Mouse (Mus musculus): ENCODE measurements at regions not wholly inside any gene's neighbourhood (a gene's known extent, or its start where the extent isn't known, plus 50 kb on each side); places are given as distances from the start of the nearest gene placed in this dataset.
A peak's percentile ranks its signal among the peaks of the same experiment; 100 is the strongest.

- no peak for DNase-seq (ENCODE audit: low spot score)
- H3K9ac ChIP-seq (replicated peaks; ENCODE audit: low read length), result no peak overlapping the region
- no peak overlapping the region for H3K27ac ChIP-seq
- ATAC-seq, result no peak
- no peaks in the 10 kb centered on the region for H3K27me3 ChIP-seq (ENCODE audit: insufficient read depth, low read length)
- no peaks in the 10 kb centered on the region for H3K36me3 ChIP-seq (ENCODE audit: insufficient read depth, low read length)
- no peaks in the 10 kb centered on the region for H3K4me1 ChIP-seq (ENCODE audit: insufficient read depth, low read length)
- no peak overlapping the region for H3K4me3 ChIP-seq (ENCODE audit: low read length)
- H3K4me2 ChIP-seq (ENCODE audit: low read depth, low read length), result no peak overlapping the region
- H3K9me3 ChIP-seq (ENCODE audit: low read length), result no peaks in the 10 kb centered on the region
- 55% methylated on average over 7 of the region's 7 CpGs for WGBS
- TF ChIP-seq CTCF (IDR thresholded peaks at IDR 0.05; ENCODE audit: low read depth), result no peak
Measured at GRCm38 (mm10) chr13:101464928-101465747, 302.9 kb downstream of the Pik3r1 start.

GRCm38 (mm10) chr13:101456926-101457325 is 311.1 kb downstream of the Pik3r1 start:
- Histone ChIP-seq H3K9ac (replicated peaks; ENCODE audit: low read length) (no peak overlapping the region), H3K27ac (no peak overlapping the region), H3K27me3 (ENCODE audit: insufficient read depth, low read length) (no peaks in the 10 kb centered on the region), H3K9me3 (ENCODE audit: low read length) (no peaks in the 10 kb centered on the region), H3K36me3 (ENCODE audit: insufficient read depth, low read length) (no peaks in the 10 kb centered on the region), H3K4me1 (ENCODE audit: insufficient read depth, low read length) (no peaks in the 10 kb centered on the region), H3K4me3 (ENCODE audit: low read length) (no peak overlapping the region), H3K4me2 (ENCODE audit: low read depth, low read length) (no peak overlapping the region)
- no peak for TF ChIP-seq CTCF (IDR thresholded peaks at IDR 0.05; ENCODE audit: low read depth)
- ATAC-seq, result no peak
- WGBS, result 59% methylated on average over 2 of the region's 2 CpGs
- DNase-seq (ENCODE audit: low spot score), result no peak

GRCm38 (mm10) chr13:101454276-101454675 is 313.7 kb downstream of the Pik3r1 start:
- TF ChIP-seq CTCF (IDR thresholded peaks at IDR 0.05; ENCODE audit: low read depth), result no peak
- Histone ChIP-seq H3K9me3 (ENCODE audit: low read length) (no peaks in the 10 kb centered on the region), H3K36me3 (ENCODE audit: insufficient read depth, low read length) (no peaks in the 10 kb centered on the region), H3K4me1 (ENCODE audit: insufficient read depth, low read length) (no peaks in the 10 kb centered on the region), H3K27ac (no peak overlapping the region), H3K4me3 (ENCODE audit: low read length) (no peak overlapping the region), H3K27me3 (ENCODE audit: insufficient read depth, low read length) (no peaks in the 10 kb centered on the region), H3K9ac (replicated peaks; ENCODE audit: low read length) (no peak overlapping the region), H3K4me2 (ENCODE audit: low read depth, low read length) (no peak overlapping the region)
- ATAC-seq, result no peak
- no peak for DNase-seq (ENCODE audit: low spot score)

GRCm38 (mm10) chr13:101450501-101450900 is 317.5 kb downstream of the Pik3r1 start:
- Histone ChIP-seq H3K4me3 (ENCODE audit: low read length) (no peak overlapping the region), H3K27ac (no peak overlapping the region), H3K36me3 (ENCODE audit: insufficient read depth, low read length) (no peaks in the 10 kb centered on the region), H3K9ac (replicated peaks; ENCODE audit: low read length) (no peak overlapping the region), H3K4me1 (ENCODE audit: insufficient read depth, low read length) (no peaks in the 10 kb centered on the region), H3K9me3 (ENCODE audit: low read length) (no peaks in the 10 kb centered on the region), H3K27me3 (ENCODE audit: insufficient read depth, low read length) (no peaks in the 10 kb centered on the region), H3K4me2 (ENCODE audit: low read depth, low read length) (no peak overlapping the region)
- TF ChIP-seq CTCF (IDR thresholded peaks at IDR 0.05; ENCODE audit: low read depth), result no peak
- WGBS, result 69% methylated on average over 6 of the region's 6 CpGs
- no peak for ATAC-seq
- no peak for DNase-seq (ENCODE audit: low spot score)

- no peak overlapping the region for H3K4me3 ChIP-seq (ENCODE audit: low read length)
- H3K9me3 ChIP-seq (ENCODE audit: low read length), result no peaks in the 10 kb centered on the region
- no peak overlapping the region for H3K4me2 ChIP-seq (ENCODE audit: low read depth, low read length)
- H3K36me3 ChIP-seq (ENCODE audit: insufficient read depth, low read length), result no peaks in the 10 kb centered on the region
- no peaks in the 10 kb centered on the region for H3K27me3 ChIP-seq (ENCODE audit: insufficient read depth, low read length)
- no peaks in the 10 kb centered on the region; the same call in 1 of the 2 replicates for H3K4me1 ChIP-seq (ENCODE audit: insufficient read depth, low read length)
- no peak for TF ChIP-seq CTCF (IDR thresholded peaks at IDR 0.05; ENCODE audit: low read depth)
- WGBS, result 29% methylated on average over 3 of the region's 3 CpGs
- DNase-seq (ENCODE audit: low spot score) (peak; percentile 7), ATAC-seq (peak; percentile 49; the same call in 1 of the 2 replicates)
- H3K27ac ChIP-seq, result no peak overlapping the region
- no peak overlapping the region for H3K9ac ChIP-seq (replicated peaks; ENCODE audit: low read length)
Measured at GRCm38 (mm10) chr13:101439517-101439916, 328.5 kb downstream of the Pik3r1 start.

GRCm38 (mm10) chr13:101439041-101439440 is 329.0 kb downstream of the Pik3r1 start:
- no peak for TF ChIP-seq CTCF (IDR thresholded peaks at IDR 0.05; ENCODE audit: low read depth)
- Histone ChIP-seq H3K9me3 (ENCODE audit: low read length) (no peaks in the 10 kb centered on the region), H3K4me2 (ENCODE audit: low read depth, low read length) (no peak overlapping the region), H3K27me3 (ENCODE audit: insufficient read depth, low read length) (no peaks in the 10 kb centered on the region), H3K4me1 (ENCODE audit: insufficient read depth, low read length) (no peaks in the 10 kb centered on the region; the same call in 1 of the 2 replicates), H3K4me3 (ENCODE audit: low read length) (no peak overlapping the region), H3K9ac (replicated peaks; ENCODE audit: low read length) (no peak overlapping the region), H3K27ac (no peak overlapping the region), H3K36me3 (ENCODE audit: insufficient read depth, low read length) (no peaks in the 10 kb centered on the region)
- 18% methylated on average over 6 of the region's 6 CpGs for WGBS
- ATAC-seq (peak; percentile 67), DNase-seq (ENCODE audit: low spot score) (peak; percentile 55)

GRCm38 (mm10) chr13:101433162-101433561 is 334.9 kb downstream of the Pik3r1 start:
- H3K9ac ChIP-seq (replicated peaks; ENCODE audit: low read length), result no peak overlapping the region
- no peaks in the 10 kb centered on the region for H3K4me1 ChIP-seq (ENCODE audit: insufficient read depth, low read length)
- no peaks in the 10 kb centered on the region for H3K36me3 ChIP-seq (ENCODE audit: insufficient read depth, low read length)
- H3K9me3 ChIP-seq (ENCODE audit: low read length), result no peaks in the 10 kb centered on the region
- no peak overlapping the region for H3K27ac ChIP-seq
- no peak for DNase-seq (ENCODE audit: low spot score)
- TF ChIP-seq CTCF (IDR thresholded peaks at IDR 0.05; ENCODE audit: low read depth), result no peak
- WGBS, result 83% methylated on average over 6 of the region's 6 CpGs
- ATAC-seq, result no peak
- H3K4me2 ChIP-seq (ENCODE audit: low read depth, low read length), result no peak overlapping the region
- no peaks in the 10 kb centered on the region for H3K27me3 ChIP-seq (ENCODE audit: insufficient read depth, low read length)
- no peak overlapping the region for H3K4me3 ChIP-seq (ENCODE audit: low read length)

Measured in hindbrain, postnatal 0 days (tissue).